Mouse (Mus musculus) embryonic fibroblast, embryonic 13.5 days (primary cell): ENCODE data around the gene 1700018F24Rik.

Experiments used
- CTCF ChIP-seq: IDR thresholded peaks from 2 replicates; pipeline ENCODE4 v1.5.1; 2011; ENCODE audit warnings: mild to moderate bottlenecking, control low read depth, low read length, moderate library complexity, borderline replicate concordance; ENCODE audit not compliant: insufficient read depth
- POLR2A ChIP-seq: IDR thresholded peaks from 2 replicates; pipeline ENCODE4 v1.6.1; 2011; ENCODE audit warnings: low read depth, mild to moderate bottlenecking, control low read depth, low read length, moderate library complexity

- TF ChIP-seq POLR2A (no peak), CTCF (no peak)
Measured at GRCm38 (mm10) chr5:145041628-145042027, 1.2 kb upstream of the 1700018F24Rik start.
